Mouse (Mus musculus): ENCODE measurements around the gene Spint2.

DNA sequence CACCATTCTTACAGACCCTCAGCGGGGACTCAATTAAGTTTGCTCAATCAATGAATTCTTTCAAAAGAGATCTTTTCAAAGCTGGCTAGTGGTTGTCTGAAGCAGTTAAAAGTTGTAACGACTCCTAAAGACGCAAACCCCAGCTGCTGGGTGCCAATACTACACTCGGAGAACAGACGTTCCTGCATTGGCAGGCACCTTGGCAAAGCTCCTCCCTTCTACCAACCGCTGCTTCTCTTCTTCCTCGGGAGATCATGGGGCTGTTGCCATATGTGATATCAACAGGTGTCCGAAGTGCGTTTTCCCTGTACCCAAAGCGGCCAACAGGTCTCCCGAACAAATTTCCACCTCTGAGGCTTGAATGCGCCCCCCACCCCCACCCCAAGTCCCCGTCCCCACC, 911 bp downstream of the Spint2 start:
- TF ChIP-seq POLR2A (IDR thresholded peaks at IDR 0.05; ENCODE audit: borderline replicate concordance, extremely low read depth, insufficient read depth, insufficient read length, poor library complexity, severe bottlenecking) (no peak), CTCF (IDR thresholded peaks at IDR 0.05; ENCODE audit: borderline replicate concordance, extremely low read depth, insufficient read depth, insufficient read length) (no peak)

All from brain, embryonic 14.5 days (tissue).